Mouse (Mus musculus): ENCODE data around the gene Man1a2.

Man1a2 gene

GRCm38 (mm10) chr3:100568443-100569390, 116.6 kb downstream of the Man1a2 start:
- DNase-seq (ENCODE audit: low spot score), result no peak

- DNase-seq (ENCODE audit: low spot score), result no peak
Measured at GRCm38 (mm10) chr3:100563565-100563964, 121.7 kb downstream of the Man1a2 start.

GRCm38 (mm10) chr3:100562455-100562854, 122.8 kb downstream of the Man1a2 start:
- DNase-seq (ENCODE audit: low spot score), result no peak

DNA sequence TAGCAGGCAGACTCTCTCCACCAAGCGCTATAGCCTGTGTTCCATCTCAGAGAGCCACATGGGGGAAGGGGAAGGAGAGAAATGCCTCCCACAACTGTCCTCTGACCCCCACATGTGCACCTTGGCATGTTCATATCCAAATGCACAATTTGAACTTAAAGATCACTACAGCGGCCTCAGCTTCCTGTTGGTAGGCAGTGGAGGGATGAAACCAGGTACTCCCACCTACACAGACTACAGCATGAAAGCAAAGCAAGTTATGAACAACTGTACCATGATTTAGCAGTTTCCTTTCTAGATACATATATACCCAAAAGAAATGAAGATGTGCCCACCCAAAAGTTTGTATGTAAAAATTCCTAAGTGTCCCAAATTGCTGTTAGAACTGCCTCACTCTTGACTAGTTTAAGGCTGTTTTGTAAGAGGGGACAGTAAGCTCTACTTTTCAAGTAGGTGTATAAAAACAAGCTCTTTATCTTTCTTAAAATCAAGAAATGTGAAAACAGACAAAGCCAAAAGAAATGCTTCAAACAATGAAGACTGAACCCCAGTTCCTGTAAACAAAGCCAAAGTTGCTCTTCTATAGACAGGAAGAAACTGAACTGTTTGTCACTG, 123.6 kb downstream of the Man1a2 start:
- DNase-seq (ENCODE audit: low spot score), result no peak

- no peak for DNase-seq (ENCODE audit: low spot score)
Measured at GRCm38 (mm10) chr3:100559431-100559830, 125.9 kb downstream of the Man1a2 start.

DNA sequence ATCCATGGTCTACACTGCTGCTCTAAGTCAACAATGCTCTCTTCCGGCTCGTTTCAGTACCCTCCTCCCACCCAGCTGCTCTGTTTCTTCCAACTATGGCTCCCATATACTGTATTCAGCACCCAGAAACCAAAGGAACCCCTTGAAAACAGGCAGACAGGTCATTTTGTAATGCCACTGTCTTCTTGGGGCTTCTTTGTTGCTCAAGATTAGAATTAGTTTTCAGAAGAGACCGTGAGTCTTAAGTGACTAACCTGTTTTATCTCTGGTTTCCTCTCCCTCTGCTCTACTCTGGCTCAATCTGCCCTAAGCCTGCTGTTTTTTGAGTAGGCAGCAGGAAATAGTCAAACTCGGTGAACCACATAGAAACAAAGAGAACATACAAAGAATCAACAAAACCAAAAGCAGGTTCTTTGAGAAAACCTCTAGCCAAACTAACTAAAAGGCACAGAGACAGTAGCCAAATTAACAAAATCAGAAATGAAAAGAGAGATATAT, 127.0 kb downstream of the Man1a2 start:
- DNase-seq (ENCODE audit: low spot score), result no peak

DNA sequence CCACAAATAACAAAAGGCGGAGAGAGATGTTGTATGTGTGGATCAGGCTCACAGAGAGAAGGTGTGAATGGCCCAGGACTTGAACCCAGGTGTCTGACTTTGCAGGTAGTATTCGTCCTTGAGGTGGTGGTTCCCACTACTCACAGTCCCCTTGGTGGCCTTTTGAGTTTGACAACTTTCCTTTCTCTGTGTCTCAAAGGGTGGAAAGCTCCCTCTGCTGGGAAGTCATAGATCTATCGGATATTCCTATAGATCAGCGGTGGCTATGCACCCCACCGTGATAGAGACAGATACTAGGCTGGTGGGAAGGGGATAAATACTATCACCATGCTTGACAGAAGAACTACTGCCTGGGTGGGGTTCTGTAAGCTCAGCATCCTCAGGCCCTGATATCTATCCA, 130.5 kb downstream of the Man1a2 start:
- DNase-seq (ENCODE audit: low spot score), result no peak

DNA sequence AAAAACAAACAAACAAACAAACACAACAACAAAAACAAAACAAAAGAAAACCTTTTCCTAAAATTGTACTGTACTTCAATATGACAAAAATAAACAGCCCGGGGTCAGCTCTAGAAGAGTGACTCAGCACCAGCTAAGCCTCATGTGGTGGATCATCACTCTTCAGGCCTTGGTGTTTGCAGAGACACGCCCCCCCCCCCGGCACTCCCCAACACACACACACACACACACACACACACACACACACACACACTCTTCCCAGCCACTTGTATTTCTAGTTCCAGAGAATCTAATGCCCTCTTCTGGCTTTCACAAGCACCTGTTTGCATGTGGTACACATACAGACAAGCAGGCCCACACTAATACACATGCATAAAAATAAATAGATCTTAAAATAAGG, 133.1 kb downstream of the Man1a2 start:
- no peak for DNase-seq (ENCODE audit: low spot score)

DNA sequence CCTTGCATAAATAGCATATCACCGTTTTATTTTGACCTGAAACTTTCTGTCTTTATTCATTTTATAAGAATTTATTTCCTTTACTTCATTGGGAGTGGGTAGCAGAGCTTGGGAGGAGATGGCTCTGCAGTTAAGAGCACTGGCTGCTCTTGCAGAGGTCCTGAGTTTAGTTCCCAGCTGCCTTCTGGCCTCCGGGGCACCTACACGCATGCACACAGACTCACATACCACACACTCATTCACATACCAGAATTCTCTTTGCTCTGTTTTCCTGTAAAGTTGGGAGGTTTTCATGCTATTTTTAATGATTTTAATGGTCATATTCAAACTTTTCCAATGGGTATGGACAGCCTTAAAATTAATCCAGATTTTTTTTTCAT, 137.4 kb downstream of the Man1a2 start:
- no peak for DNase-seq (ENCODE audit: low spot score)

DNA sequence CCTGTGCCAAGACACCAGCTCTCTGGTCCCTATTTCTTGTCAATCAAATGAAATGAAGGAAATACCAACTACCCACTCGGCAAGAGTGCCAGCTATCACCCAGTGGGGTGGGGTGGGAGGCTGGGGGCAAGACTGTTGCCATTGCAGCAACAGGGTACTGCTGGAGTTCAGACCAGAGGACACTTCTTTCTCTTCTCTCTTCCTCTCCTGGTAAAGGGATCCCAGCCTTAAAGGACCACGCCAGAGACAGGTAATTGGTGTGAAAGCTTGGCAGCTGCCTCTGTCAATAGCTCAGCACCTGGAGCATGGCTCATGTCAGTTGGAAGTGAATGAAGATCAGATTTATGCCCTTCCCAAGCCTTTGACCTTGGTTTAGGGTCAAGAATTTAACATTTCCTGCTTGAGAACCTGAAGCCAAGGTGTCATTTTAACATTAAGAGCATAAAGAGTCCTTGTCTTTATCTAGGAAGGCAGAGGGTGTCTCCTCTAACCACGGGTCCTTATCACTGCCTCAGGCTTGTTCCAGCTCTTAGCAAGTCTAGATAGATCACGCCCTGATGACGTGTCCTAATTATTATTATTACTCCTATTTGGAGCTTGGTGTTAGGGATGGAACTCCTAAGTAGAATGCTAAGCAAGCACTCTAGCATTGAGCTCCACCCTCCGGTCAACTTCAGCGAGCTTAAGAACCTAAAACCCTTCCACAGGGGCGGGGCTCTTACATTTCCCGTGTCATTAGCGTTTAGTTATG, 138.0 kb downstream of the Man1a2 start:
- DNase-seq (ENCODE audit: low spot score), result no peak

DNA sequence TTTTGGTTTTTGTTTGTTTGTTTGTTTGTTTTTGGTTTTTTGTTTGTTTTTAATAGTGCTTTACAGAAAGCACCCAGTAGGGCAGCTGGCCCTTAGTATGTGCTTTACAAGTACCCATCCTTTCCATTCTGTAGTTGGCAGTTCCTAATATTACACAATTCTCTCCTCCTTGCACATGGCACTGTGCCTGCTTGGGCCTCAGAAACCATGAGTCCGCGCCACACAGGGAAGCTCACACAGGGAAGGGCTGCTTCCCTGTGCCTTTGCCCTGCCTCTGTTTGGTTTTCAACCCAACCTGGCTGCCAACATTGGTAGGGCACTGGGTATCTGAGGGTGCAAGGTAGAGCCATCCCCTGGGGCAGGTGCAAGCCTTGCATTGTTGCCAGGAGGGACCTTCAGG, 148.6 kb downstream of the Man1a2 start:
- no peak for DNase-seq (ENCODE audit: low spot score)

- no peak for DNase-seq (ENCODE audit: low spot score)
Measured at GRCm38 (mm10) chr3:100535902-100536301, 149.4 kb downstream of the Man1a2 start.

DNA sequence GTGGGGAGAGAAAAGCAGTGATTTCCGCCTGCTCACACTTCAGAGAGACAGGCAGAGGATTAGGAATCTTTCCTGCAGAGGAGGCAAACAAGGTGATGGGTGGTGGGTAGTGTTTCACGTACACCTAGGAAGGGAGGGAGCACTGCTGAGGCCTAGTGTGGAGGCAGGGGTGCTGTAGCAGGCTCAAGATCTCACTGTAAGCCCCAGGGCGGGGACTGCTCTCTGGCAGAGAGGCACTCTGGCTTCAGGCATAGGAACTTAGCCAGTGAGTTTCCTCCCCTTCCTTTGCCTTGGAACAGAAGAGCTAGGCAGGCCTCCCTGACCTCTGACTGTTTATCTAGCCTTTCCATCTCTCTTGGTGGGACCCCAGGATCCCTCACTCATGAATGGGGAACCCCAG, 150.0 kb downstream of the Man1a2 start:
- no peak for DNase-seq (ENCODE audit: low spot score)

DNA sequence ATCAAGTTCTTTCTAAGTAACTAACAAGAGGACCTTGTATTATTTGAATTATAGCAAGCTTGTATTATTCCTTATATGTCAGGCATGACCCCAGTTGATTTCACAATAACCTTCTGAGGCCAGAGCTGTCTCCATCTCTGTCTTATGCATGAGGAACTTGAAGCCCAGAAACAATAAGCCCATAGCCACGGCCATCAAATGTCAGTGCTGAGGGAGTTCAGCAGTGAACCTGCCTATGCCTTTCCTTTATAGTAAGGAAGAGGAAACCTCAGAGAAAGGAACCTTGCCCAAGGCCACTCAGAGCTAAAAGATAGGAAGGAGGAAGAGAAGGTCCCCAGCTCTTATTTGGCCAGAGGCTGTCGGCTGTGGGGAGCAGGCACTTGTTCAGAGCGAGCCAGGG, 150.9 kb downstream of the Man1a2 start:
- no peak for DNase-seq (ENCODE audit: low spot score)

- DNase-seq (ENCODE audit: low spot score), result no peak
Measured at GRCm38 (mm10) chr3:100533429-100533828, 151.9 kb downstream of the Man1a2 start.

- DNase-seq (ENCODE audit: low spot score), result no peak
Measured at GRCm38 (mm10) chr3:100530919-100531318, 154.4 kb downstream of the Man1a2 start.

GRCm38 (mm10) chr3:100530244-100530788, 155.0 kb downstream of the Man1a2 start:
- DNase-seq (ENCODE audit: low spot score), result no peak

GRCm38 (mm10) chr3:100522671-100523070, 162.6 kb downstream of the Man1a2 start:
- DNase-seq (ENCODE audit: low spot score), result no peak

DNA sequence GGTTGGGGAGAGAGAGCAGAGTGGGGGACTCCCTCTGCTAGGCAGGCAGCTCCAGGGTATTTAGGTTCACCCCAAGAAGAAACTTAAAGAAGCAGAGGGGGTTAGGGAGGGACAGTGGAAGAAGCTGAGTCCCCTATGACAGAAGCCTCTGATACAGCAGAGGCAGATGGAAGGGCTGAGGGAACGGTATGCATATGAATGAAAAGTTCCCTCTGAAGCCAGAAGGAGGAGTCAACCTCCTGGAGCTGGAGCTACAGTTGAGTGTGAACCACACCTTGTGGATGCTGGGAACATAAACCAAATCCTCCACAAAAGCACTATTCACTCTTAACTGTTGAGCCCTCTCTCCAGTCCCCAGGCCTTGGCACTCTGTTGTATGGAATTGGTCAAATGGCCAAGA, 163.7 kb downstream of the Man1a2 start:
- no peak for DNase-seq (ENCODE audit: low spot score)

DNA sequence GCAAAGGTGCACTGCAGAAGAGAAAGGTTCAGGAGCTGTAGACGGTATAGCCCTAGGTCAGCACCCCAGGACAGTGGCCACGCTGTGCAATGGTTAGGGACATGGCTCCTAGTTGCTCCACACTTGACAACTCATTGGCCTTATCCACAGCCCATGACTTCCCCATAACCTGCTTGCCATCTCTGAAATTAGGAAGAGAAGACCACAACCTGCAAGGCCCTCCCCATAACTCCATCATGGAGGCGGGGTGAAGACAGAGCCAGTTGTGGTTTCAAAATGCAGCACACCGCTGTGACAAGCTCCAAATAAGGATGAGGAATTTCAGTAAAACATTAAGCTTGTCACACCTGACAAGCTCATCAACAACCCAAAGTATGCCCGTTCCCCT, 169.6 kb downstream of the Man1a2 start:
- DNase-seq (ENCODE audit: low spot score), result no peak

DNA sequence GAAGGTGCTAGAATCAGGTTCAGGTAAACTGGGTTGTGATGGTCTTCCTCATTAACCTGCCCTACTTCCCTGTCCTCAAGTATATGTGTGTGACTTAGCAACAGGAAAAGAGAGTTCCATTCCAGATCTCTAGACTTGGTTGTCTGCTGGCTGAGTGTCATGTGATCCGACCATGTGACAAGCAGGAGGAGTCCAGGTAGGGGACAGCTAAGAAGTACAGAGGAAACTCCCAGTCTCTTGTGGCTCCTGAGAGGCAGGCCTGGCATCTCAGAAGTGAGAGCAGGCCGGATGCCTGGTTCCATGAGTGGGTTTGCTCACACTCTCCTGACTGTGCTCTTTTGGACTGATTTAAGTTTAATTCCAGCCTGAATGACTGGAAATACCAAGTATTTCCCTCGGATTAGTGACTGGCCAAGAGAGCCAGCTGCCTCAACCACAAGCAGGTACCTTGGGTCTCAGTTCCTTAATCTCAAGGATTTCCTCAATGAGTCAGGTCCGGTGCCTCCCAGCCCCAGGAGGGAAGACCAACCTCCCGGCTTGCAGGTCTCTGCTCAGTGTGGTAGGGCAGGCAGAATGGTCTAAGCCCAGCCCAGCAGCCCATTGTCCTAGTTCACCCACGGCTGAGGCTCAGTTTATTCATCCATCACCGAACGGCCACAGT, 170.1 kb downstream of the Man1a2 start:
- no peak for DNase-seq (ENCODE audit: low spot score)

Data from urinary bladder, postnatal 25 days (tissue).